25 mouse cellular contexts compared by ENCODE assay signal in the genomic region with DNA sequence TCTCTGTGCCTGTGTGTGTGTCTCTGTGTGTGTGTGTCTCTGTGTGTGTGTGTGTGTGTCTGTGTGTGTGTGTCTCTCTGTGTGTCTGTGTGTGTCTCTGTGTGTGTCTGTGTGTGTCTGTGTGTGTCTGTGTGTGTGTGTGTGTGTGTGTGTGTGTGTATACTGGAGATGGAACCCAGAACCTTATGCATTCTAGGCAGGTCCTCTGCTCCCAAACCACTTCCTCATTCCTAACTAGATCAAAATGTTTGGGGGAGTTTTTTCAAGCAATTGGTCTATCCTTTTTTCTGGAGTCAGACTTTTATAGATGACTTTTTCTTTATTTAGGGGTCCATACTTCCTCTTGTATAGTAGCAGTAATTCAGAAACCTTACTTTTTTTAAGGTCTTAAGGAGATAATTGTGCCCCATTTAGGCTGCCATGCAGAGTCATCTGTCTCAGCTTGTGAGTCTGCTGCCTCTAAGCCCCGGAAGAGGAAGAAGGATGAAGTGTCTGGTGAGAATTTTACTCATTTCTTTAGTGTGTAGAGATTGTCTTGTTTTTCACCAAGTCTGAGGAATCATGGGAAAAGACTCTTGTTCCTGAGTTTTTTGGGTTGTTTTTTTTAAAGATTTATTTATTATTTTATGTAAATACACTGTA. TPM values are rescaled to one million over a fixed set of nuclear protein-coding genes. Genes with fewer than 3 reads are reported as not detected.
A peak's percentile ranks its signal among the peaks of the same experiment; 100 is the strongest.
DNase-seq lines count a peak whose midpoint lies in the region; TF ChIP-seq lines count a peak whose summit lies in the region.
"Had no signal": no experiment of that assay in that cellular context is flagged by ENCODE, and none has a peak within 500 bp of the region (broad histone marks: within the 10 kb centered on the region; RNA-seq: fewer than 3 reads in every experiment).

No protein-coding gene starts in this region.

- DNase-seq in testis, postnatal 10 days (ENCODE audit: low spot score): no peak
- DNase-seq in MEL-GATA-1-ER (ENCODE audit: extremely low read depth, low read depth): peak; percentile 62
- no peak for DNase-seq in left cerebral cortex, postnatal 25 days (ENCODE audit: low spot score in 2 of 2)
- DNase-seq in embryo, embryonic 11 days: no peak
- no peak for DNase-seq in frontal cortex, adult 2 months (ENCODE audit: extremely low spot score in 1 of 2, low spot score in 1 of 2)
- DNase-seq: adrenal gland, adult 2 months; adrenal gland, postnatal 25 days; B cell, adult 2 months; cerebellum, adult 11 months; cerebellum, adult 8-10 months; cerebellum, postnatal 25 days; heart, postnatal 36 days had no signal

- TF ChIP-seq POLR2A in testis, adult 2 months (IDR thresholded peaks at IDR 0.05; ENCODE audit: control insufficient read depth, low read depth, low read length): no peak

- WGBS in macrophage (ENCODE audit: missing documents): 0% methylated on average over 1 of the region's 1 CpGs

- H3K4me3 ChIP-seq in testis, adult 2 months (ENCODE audit: control insufficient read depth, low read depth, low read length): peak overlapping the region; percentile 69
- H3K4me3 ChIP-seq in macrophage (ENCODE audit: inconsistent target): no peak overlapping the region
- H3K4me3 ChIP-seq: embryonic facial prominence, embryonic 15.5 days; erythroblast, embryonic 14.5 days; forebrain, embryonic 10.5 days; heart, embryonic 13.5 days; hindbrain, embryonic 15.5 days had no signal

- intact Hi-C loops in left cerebral cortex, postnatal 25 days (cut with DNase I): no loop called here

- H3K36me3 ChIP-seq in testis, adult 2 months (ENCODE audit: control insufficient read depth, insufficient read depth, low read length): peaks cover 5% of the 10 kb centered on the region
- H3K36me3 ChIP-seq in macrophage (ENCODE audit: inconsistent target): peaks cover 40% of the 10 kb centered on the region

- no peak for TF ChIP-seq CTCF in testis, adult 2 months (IDR thresholded peaks at IDR 0.05; ENCODE audit: control insufficient read depth, insufficient read depth, insufficient replicate concordance, low read depth, low read length)

- H3K27me3 ChIP-seq in testis, adult 2 months (ENCODE audit: control insufficient read depth, insufficient read depth, low read length): no peaks in the 10 kb centered on the region
- H3K27me3 ChIP-seq: embryonic facial prominence, embryonic 15.5 days; heart, embryonic 13.5 days; hindbrain, embryonic 15.5 days had no signal

- no peak overlapping the region for H3K27ac ChIP-seq in testis, adult 2 months (ENCODE audit: control insufficient read depth, insufficient read depth, low read depth, low read length)
- H3K27ac ChIP-seq in macrophage: peak overlapping the region; percentile 63
- H3K27ac ChIP-seq: embryonic facial prominence, embryonic 15.5 days; forebrain, embryonic 10.5 days; heart, embryonic 13.5 days; hindbrain, embryonic 15.5 days had no signal

- no peaks in the 10 kb centered on the region for H3K4me1 ChIP-seq in testis, adult 2 months (ENCODE audit: control insufficient read depth, insufficient read depth, low read length)
- H3K4me1 ChIP-seq: embryonic facial prominence, embryonic 15.5 days; forebrain, embryonic 10.5 days; heart, embryonic 13.5 days; hindbrain, embryonic 15.5 days had no signal

- H3K79me2 ChIP-seq in macrophage (ENCODE audit: inconsistent target): no peaks in the 10 kb centered on the region; the same call in 1 of the 2 replicates

RNA-seq across cellular contexts. Expression of a gene that starts 8.9 kb away (rescaled TPM):
- polyA plus RNA-seq in testis, adult 2 months (2012; rRNA removed): 77.1 and 82.3 TPM in 2 replicates
- total RNA-seq in macrophage (2018; cell fraction: chromatin; rRNA removed): 10 to 100 TPM in 18 of 26 experiments, 1 to 10 TPM in 8; 3.5 to 42.6 (median 15.7) TPM
- 10 to 100 TPM in 8 of 26 experiments, 1 to 10 TPM in 18; 3.0 to 14.3 (median 9.1) TPM for total RNA-seq in macrophage (2018; cell fraction: cytosol; rRNA removed)
- total RNA-seq in macrophage (2018; cell fraction: nucleus; rRNA removed): 10 to 100 TPM in 14 of 26 experiments, 1 to 10 TPM in 12; 2.6 to 39.4 (median 12.5) TPM
- polyA plus RNA-seq in macrophage (2018): 8.0 to 12.3 TPM (median 8.9 TPM) in 3 replicates
- total RNA-seq in left cerebral cortex, postnatal 25 days (2021): 10 to 100 TPM; 19.2 to 19.5 TPM
- polyA plus RNA-seq in frontal cortex, adult 2 months (2012; rRNA removed): 18.9 and 19.1 TPM in 2 replicates

RNA-seq across cellular contexts. Expression of a gene that starts 20.6 kb away (rescaled TPM):
- polyA plus RNA-seq in testis, adult 2 months (2012; rRNA removed): 2.8 and 3.1 TPM in 2 replicates
- total RNA-seq in macrophage (2018; cell fraction: chromatin; rRNA removed): 1 to 10 TPM in 9 of 26 experiments, not detected in 17; 1.1 to 4.0 (median 2.0) TPM
- under 1 TPM in 2 of 26 experiments, not detected in 24; 0.20 to 0.31 TPM for total RNA-seq in macrophage (2018; cell fraction: cytosol; rRNA removed)
- total RNA-seq in macrophage (2018; cell fraction: nucleus; rRNA removed): 1 to 10 TPM in 2 of 26 experiments, under 1 TPM in 1, not detected in 23; 0.78 to 2.1 (median 1.0) TPM
- polyA plus RNA-seq in macrophage (2018): not detected in 3 replicates
- not detected for total RNA-seq in left cerebral cortex, postnatal 25 days (2021)
- 0.82 and 1.1 TPM in 2 replicates for polyA plus RNA-seq in frontal cortex, adult 2 months (2012; rRNA removed)
- total RNA-seq: adrenal gland, postnatal 25 days; gastrocnemius, postnatal 4 days; heart, postnatal 36 days had no signal
- polyA plus RNA-seq: CD4-positive, CD25-positive, alpha-beta regulatory T cell, adult 4 months; embryonic facial prominence, embryonic 11.5 days; embryonic facial prominence, embryonic 15.5 days; erythroblast, embryonic 14.5 days; heart, embryonic 13.5 days; heart, postnatal 0 days; hindbrain, embryonic 11.5 days; intestine, embryonic 16.5 days had no signal

RNA-seq across cellular contexts. Expression of a gene that starts 43.0 kb away (rescaled TPM):
- 9.0 and 9.7 TPM in 2 replicates for polyA plus RNA-seq in testis, adult 2 months (2012; rRNA removed)
- total RNA-seq in macrophage (2018; cell fraction: chromatin; rRNA removed): 100 to 1,000 TPM in 19 of 26 experiments, 10 to 100 TPM in 7; 49.4 to 334 (median 192) TPM
- total RNA-seq in macrophage (2018; cell fraction: cytosol; rRNA removed): 10 to 100 TPM in 11 of 26 experiments, 1 to 10 TPM in 15; 4.2 to 21.6 (median 9.6) TPM
- 100 to 1,000 TPM in 11 of 26 experiments, 10 to 100 TPM in 15; 27.4 to 211 (median 85.4) TPM for total RNA-seq in macrophage (2018; cell fraction: nucleus; rRNA removed)
- polyA plus RNA-seq in macrophage (2018): 11.3 to 18.2 TPM (median 14.0 TPM) in 3 replicates
- total RNA-seq in left cerebral cortex, postnatal 25 days (2021): 100 to 1,000 TPM; 107 to 116 TPM
- 163 and 204 TPM in 2 replicates for polyA plus RNA-seq in frontal cortex, adult 2 months (2012; rRNA removed)

RNA-seq across cellular contexts. Expression of a gene that starts 50.1 kb away (rescaled TPM):
- 4.8 and 5.0 TPM in 2 replicates for polyA plus RNA-seq in testis, adult 2 months (2012; rRNA removed)
- total RNA-seq in macrophage (2018; cell fraction: chromatin; rRNA removed): 10 to 100 TPM in 19 of 26 experiments, 1 to 10 TPM in 7; 4.0 to 68.5 (median 23.6) TPM
- total RNA-seq in macrophage (2018; cell fraction: cytosol; rRNA removed): 100 to 1,000 TPM in 16 of 26 experiments, 10 to 100 TPM in 10; 71.2 to 169 (median 108) TPM
- total RNA-seq in macrophage (2018; cell fraction: nucleus; rRNA removed): 100 to 1,000 TPM in 11 of 26 experiments, 10 to 100 TPM in 15; 38.8 to 158 (median 98.4) TPM
- 69.4 to 127 TPM (median 122 TPM) in 3 replicates for polyA plus RNA-seq in macrophage (2018)
- 100 to 1,000 TPM in 1 of 2 experiments, 10 to 100 TPM in 1; 95.3 to 104 TPM for total RNA-seq in left cerebral cortex, postnatal 25 days (2021)
- polyA plus RNA-seq in frontal cortex, adult 2 months (2012; rRNA removed): 57.1 and 69.2 TPM in 2 replicates
